Mouse (Mus musculus) embryonic facial prominence, embryonic 15.5 days (tissue): Measurements from ENCODE around the gene 5730480H06Rik. TPM values are rescaled to one million over a fixed set of nuclear protein-coding genes. Genes with fewer than 3 reads are reported as not detected.
A peak's percentile ranks its signal among the peaks of the same experiment; 100 is the strongest.

Experiments used
- ATAC-seq: fragments of 200-750 bp; cut with Nextera tagmentation; 2 replicates; pipeline ENCODE4 v1.8.0; 2017; ENCODE audit warnings: low read depth, moderate TSS enrichment; ENCODE audit not compliant: insufficient number of reproducible peaks, low FRiP score, low TSS enrichment
- H3K27ac ChIP-seq: fragments of 300-500 bp; sonication (generic); replicated peaks from 2 replicates; pipeline ENCODE4 v1.5.1; 2015; ENCODE audit warnings: mild to moderate bottlenecking, inconsistent platforms
- H3K27me3 ChIP-seq: fragments of 300-500 bp; sonication (generic); 2 replicates; pipeline ENCODE4 v1.6.1; 2015; ENCODE audit warnings: inconsistent platforms
- H3K36me3 ChIP-seq: fragments of 300-500 bp; sonication (generic); 2 replicates; pipeline ENCODE4 v1.6.1; 2015; ENCODE audit warnings: mild to moderate bottlenecking, inconsistent platforms
- H3K4me1 ChIP-seq: fragments of 300-500 bp; sonication (generic); 2 replicates; pipeline ENCODE4 v1.6.1; 2015; ENCODE audit warnings: inconsistent platforms
- H3K4me2 ChIP-seq: fragments of 300-500 bp; sonication (generic); replicated peaks from 2 replicates; pipeline ENCODE4 v1.6.1; 2015; ENCODE audit warnings: mild to moderate bottlenecking, inconsistent platforms
- H3K4me3 ChIP-seq: fragments of 300-500 bp; sonication (generic); replicated peaks from 2 replicates; pipeline ENCODE4 v1.5.1; 2015; ENCODE audit warnings: mild to moderate bottlenecking, inconsistent platforms
- H3K9ac ChIP-seq: fragments of 300-500 bp; sonication (generic); 2 replicates; pipeline ENCODE4 v1.6.1; 2015; ENCODE audit warnings: inconsistent platforms
- H3K9me3 ChIP-seq: fragments of 300-500 bp; sonication (generic); replicated peaks from 2 replicates; pipeline ENCODE4 v1.6.1; 2016; ENCODE audit warnings: inconsistent platforms
- WGBS: fragments of 180-500 bp; shearing (Covaris S2); methylation state at CpG from one replicate; pipeline ENCODE4 v1.1.7; 2015; 5-methylcytosine and 5-hydroxymethylcytosine counted together
- polyA plus RNA-seq: library from polyadenylated mRNA; unstranded; fragments of >200 nt; fragmentation: Nextera tagmentation; extraction: Ambion mirVana; gene quantifications from 2 replicates; pipeline ENCODE4 v1.2.1, GENCODE M21; 2015

5730480H06Rik gene
- polyA plus RNA-seq, 1 experiment from 2014 or later: 23.3 TPM

- Histone ChIP-seq H3K9ac (no peak overlapping the region), H3K4me2 (no peak overlapping the region), H3K36me3 (no peaks in the 10 kb centered on the region), H3K27me3 (no peaks in the 10 kb centered on the region), H3K27ac (no peak overlapping the region), H3K4me3 (no peak overlapping the region), H3K9me3 (no peaks in the 10 kb centered on the region), H3K4me1 (no peaks in the 10 kb centered on the region)
- 39% methylated on average over 5 of the region's 5 CpGs for WGBS
- ATAC-seq: no peak
Measured at GRCm38 (mm10) chr5:48345095-48345982, 17.6 kb downstream of the 5730480H06Rik start.

- H3K4me1 ChIP-seq: no peaks in the 10 kb centered on the region
- H3K27me3 ChIP-seq: no peaks in the 10 kb centered on the region
- H3K9ac ChIP-seq: no peak overlapping the region
- 90% methylated on average over 2 of the region's 2 CpGs for WGBS
- no peak overlapping the region for H3K4me2 ChIP-seq
- no peaks in the 10 kb centered on the region for H3K36me3 ChIP-seq
- no peak overlapping the region for H3K27ac ChIP-seq
- no peak for ATAC-seq
- H3K4me3 ChIP-seq: no peak overlapping the region
- H3K9me3 ChIP-seq: no peaks in the 10 kb centered on the region
Measured at GRCm38 (mm10) chr5:48345983-48346648, 18.4 kb downstream of the 5730480H06Rik start.

- no peaks in the 10 kb centered on the region for H3K9me3 ChIP-seq
- no peak overlapping the region for H3K4me2 ChIP-seq
- H3K9ac ChIP-seq: no peak overlapping the region
- H3K4me3 ChIP-seq: no peak overlapping the region
- no peak overlapping the region for H3K27ac ChIP-seq
- H3K36me3 ChIP-seq: no peaks in the 10 kb centered on the region
- WGBS: 88% methylated on average over 1 of the region's 1 CpGs
- no peaks in the 10 kb centered on the region for H3K27me3 ChIP-seq
- no peak for ATAC-seq
- no peaks in the 10 kb centered on the region for H3K4me1 ChIP-seq
Measured at GRCm38 (mm10) chr5:48349309-48349708, 21.6 kb downstream of the 5730480H06Rik start.

GRCm38 (mm10) chr5:48371890-48372766, 44.4 kb downstream of the 5730480H06Rik start:
- peak; percentile 98 for ATAC-seq
- Histone ChIP-seq H3K9ac (peak overlapping the region; percentile 88), H3K27me3 (no peaks in the 10 kb centered on the region), H3K27ac (peak overlapping the region; percentile 80), H3K4me1 (peaks cover 5% of the 10 kb centered on the region; the same call in 1 of the 2 replicates), H3K9me3 (no peaks in the 10 kb centered on the region), H3K36me3 (peaks cover 18% of the 10 kb centered on the region), H3K4me2 (peak overlapping the region; percentile 54), H3K4me3 (peak overlapping the region; percentile 98)
- under 1% methylated on average over 44 of the region's 44 CpGs for WGBS

- WGBS: 18% methylated on average over 3 of the region's 3 CpGs
- Histone ChIP-seq H3K9ac (no peak overlapping the region), H3K36me3 (0 out of 2 replicates have a peak, but pooled peaks cover under 1% of the 10 kb centered on the region), H3K9me3 (no peaks in the 10 kb centered on the region), H3K4me2 (no peak overlapping the region), H3K4me1 (0 out of 2 replicates have a peak, but pooled peaks cover 3% of the 10 kb centered on the region), H3K4me3 (no peak overlapping the region), H3K27me3 (no peaks in the 10 kb centered on the region), H3K27ac (no peak overlapping the region)
- ATAC-seq: no peak
Measured at GRCm38 (mm10) chr5:48402497-48402896, 74.7 kb downstream of the 5730480H06Rik start.

GRCm38 (mm10) chr5:48408276-48408675, 80.5 kb downstream of the 5730480H06Rik start:
- no peak for ATAC-seq
- Histone ChIP-seq H3K9me3 (no peaks in the 10 kb centered on the region), H3K9ac (no peak overlapping the region), H3K27me3 (no peaks in the 10 kb centered on the region), H3K4me1 (no peaks in the 10 kb centered on the region), H3K27ac (no peak overlapping the region), H3K4me2 (no peak overlapping the region), H3K36me3 (no peaks in the 10 kb centered on the region), H3K4me3 (no peak overlapping the region)
- 71% methylated on average over 4 of the region's 4 CpGs for WGBS

GRCm38 (mm10) chr5:48410348-48410747, 82.6 kb downstream of the 5730480H06Rik start:
- 78% methylated on average over 5 of the region's 5 CpGs for WGBS
- Histone ChIP-seq H3K27me3 (no peaks in the 10 kb centered on the region), H3K4me3 (no peak overlapping the region), H3K27ac (no peak overlapping the region), H3K9me3 (no peaks in the 10 kb centered on the region), H3K4me1 (no peaks in the 10 kb centered on the region), H3K4me2 (no peak overlapping the region), H3K9ac (no peak overlapping the region), H3K36me3 (no peaks in the 10 kb centered on the region)
- no peak for ATAC-seq

- Histone ChIP-seq H3K4me1 (no peaks in the 10 kb centered on the region), H3K27ac (no peak overlapping the region), H3K9ac (no peak overlapping the region), H3K27me3 (no peaks in the 10 kb centered on the region), H3K9me3 (no peaks in the 10 kb centered on the region), H3K4me3 (no peak overlapping the region), H3K4me2 (no peak overlapping the region), H3K36me3 (no peaks in the 10 kb centered on the region)
- 70% methylated on average over 4 of the region's 4 CpGs for WGBS
- ATAC-seq: no peak
Measured at GRCm38 (mm10) chr5:48411462-48411861, 83.7 kb downstream of the 5730480H06Rik start.

- H3K4me1 ChIP-seq: no peaks in the 10 kb centered on the region
- H3K36me3 ChIP-seq: no peaks in the 10 kb centered on the region
- no peak overlapping the region for H3K4me3 ChIP-seq
- no peaks in the 10 kb centered on the region for H3K9me3 ChIP-seq
- no peak overlapping the region for H3K9ac ChIP-seq
- no peak overlapping the region for H3K27ac ChIP-seq
- WGBS: 95% methylated on average over 4 of the region's 4 CpGs
- no peaks in the 10 kb centered on the region for H3K27me3 ChIP-seq
- ATAC-seq: no peak
- no peak overlapping the region for H3K4me2 ChIP-seq
Measured at GRCm38 (mm10) chr5:48412261-48412660, 84.5 kb downstream of the 5730480H06Rik start.

GRCm38 (mm10) chr5:48419741-48420140, 92.0 kb downstream of the 5730480H06Rik start:
- no peaks in the 10 kb centered on the region for H3K27me3 ChIP-seq
- H3K4me1 ChIP-seq: no peaks in the 10 kb centered on the region
- no peak overlapping the region for H3K27ac ChIP-seq
- 91% methylated on average over 2 of the region's 2 CpGs for WGBS
- ATAC-seq: no peak
- H3K9me3 ChIP-seq: no peaks in the 10 kb centered on the region
- no peaks in the 10 kb centered on the region for H3K36me3 ChIP-seq
- no peak overlapping the region for H3K4me3 ChIP-seq
- H3K9ac ChIP-seq: no peak overlapping the region
- H3K4me2 ChIP-seq: no peak overlapping the region

- Histone ChIP-seq H3K36me3 (no peaks in the 10 kb centered on the region), H3K4me3 (no peak overlapping the region), H3K4me1 (no peaks in the 10 kb centered on the region), H3K27ac (no peak overlapping the region), H3K4me2 (no peak overlapping the region), H3K27me3 (no peaks in the 10 kb centered on the region), H3K9ac (no peak overlapping the region), H3K9me3 (no peaks in the 10 kb centered on the region)
- no peak for ATAC-seq
- WGBS: 82% methylated on average over 1 of the region's 1 CpGs
Measured at GRCm38 (mm10) chr5:48421957-48422356, 94.2 kb downstream of the 5730480H06Rik start.
